Mouse (Mus musculus) adrenal gland, adult 8-10 months (tissue): Measurements from ENCODE around the gene Alyref. TPM values are rescaled to one million over a fixed set of nuclear protein-coding genes. Genes with fewer than 3 reads are reported as not detected.
"Not testable (repeated sequence)": the region's sequence is repeated elsewhere in the genome, so short reads cannot be mapped to it uniquely, and the experiment has no call there.

Experiments
- DNase-seq: peaks from one replicate; pipeline ENCODE4 v3.0.0; 2022
- total RNA-seq, 4 experiments: library from RNA; stranded (reverse); gene quantifications; 2 replicates each; pipeline ENCODE4 v1.2.4; 2022

The Alyref gene
- total RNA-seq, 4 experiments from 2014 or later: 52.1 to 102 (median 72.7) TPM

DNA sequence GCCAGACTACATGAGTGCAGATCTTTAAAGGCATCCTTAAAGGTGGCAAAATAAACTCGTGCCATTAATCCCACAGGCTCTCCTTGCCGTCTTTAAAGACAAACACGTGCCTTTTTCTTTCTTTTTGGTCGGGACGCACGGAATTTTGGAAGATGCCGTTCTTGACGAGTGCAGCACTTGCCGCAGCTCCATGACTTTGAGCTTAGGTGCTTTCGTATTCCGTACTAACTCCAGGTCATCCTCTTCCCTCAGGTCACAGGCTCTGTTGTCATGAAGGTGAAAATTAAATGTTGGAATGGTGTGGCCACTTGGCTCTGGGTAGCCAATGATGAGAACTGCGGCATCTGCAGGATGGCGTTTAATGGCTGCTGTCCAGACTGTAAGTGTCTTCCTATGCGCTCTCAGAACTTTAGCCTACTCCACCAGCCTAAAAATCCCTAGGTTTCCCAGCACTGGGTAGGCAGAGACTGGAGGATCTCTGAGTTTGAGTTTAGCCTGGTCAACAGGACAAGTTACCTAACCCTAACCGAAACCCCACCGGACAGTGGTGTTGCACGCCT, 905 bp upstream of the Alyref start:
- DNase-seq: no peak

GRCm38 (mm10) chr11:120597240-120598235, 627 bp downstream of the Alyref start:
- no peak for DNase-seq

GRCm38 (mm10) chr11:120588531-120588930, 9.6 kb downstream of the Alyref start:
- no peak for DNase-seq

DNA sequence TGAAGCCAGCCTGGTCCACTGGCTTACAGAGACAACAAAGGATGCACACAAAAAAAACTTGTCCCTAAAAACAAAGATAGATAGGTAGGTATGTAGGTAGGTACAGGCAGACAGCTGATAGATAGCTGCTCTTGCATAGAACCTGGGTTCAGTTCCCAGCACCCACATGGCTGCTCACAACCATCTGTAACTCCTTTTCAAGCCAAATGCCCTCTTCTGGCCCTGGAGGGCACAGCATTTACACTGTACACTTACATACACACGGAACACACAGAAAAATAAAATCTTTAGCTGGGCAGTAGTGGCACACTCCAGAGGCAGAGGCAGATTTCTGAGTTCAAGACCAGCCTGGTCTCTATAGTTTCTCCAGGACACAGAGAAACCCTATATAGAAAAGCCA, 14.2 kb downstream of the Alyref start:
- DNase-seq: no peak

DNA sequence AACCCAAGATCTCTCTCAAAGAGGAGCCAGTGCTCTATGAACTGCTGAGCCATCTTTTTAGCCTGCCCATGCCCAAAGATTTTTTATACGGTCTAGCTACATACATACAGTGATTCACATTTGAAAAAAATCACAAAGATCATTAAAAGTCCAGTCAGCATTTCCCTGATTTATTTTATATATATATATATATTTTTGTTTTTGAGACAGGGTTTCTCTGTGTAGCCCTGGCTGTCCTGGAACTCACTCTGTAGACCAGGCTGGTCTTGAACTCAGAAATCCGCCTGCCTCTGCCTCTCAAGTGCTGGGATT, 15.2 kb downstream of the Alyref start:
- DNase-seq: not testable (repeated sequence)

DNA sequence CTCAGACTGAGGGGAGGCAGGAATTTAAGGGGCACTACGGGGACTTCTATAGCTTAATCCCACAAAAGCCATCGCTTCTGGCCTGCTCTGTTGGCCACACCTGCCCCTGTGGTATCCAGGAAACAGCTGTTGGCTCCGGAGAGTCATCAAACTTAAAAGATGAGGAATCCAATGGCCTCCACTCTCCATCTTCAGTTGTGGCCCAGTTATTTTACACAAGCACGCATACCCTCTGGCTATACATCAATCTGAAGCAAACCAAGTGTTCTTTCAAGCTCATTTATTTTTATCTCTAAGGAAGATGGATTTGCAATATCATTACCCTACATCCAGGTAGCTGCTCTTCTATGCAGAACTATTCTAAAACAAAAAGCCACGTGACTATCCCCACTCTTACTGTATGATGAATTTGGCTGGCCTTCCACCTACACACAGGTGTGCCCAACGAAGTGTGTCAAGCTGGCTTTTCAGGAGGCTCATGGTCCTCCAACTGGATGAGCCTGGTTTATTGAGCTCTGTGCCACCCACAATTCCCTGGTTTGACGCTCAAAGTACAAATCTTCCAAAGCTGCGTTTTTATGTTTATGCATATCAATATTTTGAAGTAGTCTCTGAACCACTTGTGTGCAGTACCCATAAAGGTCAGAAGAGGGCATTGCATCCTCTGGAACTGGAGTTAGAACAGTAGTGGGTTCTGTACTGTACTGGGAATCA, 15.7 kb downstream of the Alyref start:
- no peak for DNase-seq

DNA sequence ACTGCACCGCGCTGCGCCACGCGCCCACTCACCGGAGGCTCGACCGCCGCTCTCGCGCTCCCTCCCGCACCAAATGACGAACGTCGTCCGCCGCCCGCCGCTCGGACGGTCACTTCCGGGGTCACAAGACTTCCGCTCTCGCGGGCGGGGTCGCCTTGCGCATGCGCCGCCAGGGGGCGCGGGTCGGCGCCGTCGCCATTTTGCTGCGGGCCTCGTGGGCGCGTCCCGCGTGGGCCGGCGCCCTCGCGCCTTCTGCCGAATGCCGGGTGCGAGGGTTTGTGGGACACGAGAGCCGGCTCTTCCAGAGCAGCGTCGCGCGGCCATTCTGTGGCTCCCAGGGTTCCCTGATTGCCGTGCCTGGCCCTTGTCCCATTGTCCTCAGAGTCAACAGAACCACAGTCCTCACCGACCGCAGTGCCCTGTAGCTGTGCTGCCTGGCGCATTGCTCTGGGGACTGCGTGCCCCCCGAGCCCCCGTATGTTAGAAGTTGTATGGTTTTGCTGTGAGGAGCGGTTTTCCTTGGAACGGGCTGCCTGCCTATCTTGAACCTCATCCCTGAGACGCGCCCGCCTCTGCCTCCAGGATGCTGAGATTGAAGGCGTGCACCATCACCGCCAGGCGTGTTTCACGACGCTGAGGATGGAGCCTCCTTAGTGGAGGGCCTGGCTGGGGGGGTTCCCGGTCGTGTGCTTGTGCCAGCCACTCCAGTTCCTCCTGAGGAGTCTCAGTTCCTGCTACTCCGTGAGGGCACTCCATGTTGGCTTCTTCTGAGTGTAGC, 16.5 kb downstream of the Alyref start, which contains the start of gene Arhgdia:
Arhgdia (minus strand) TSS at position 135 of the 778 bp plus-strand sequence.
- DNase-seq: peak; percentile 84

- no peak for DNase-seq
Observed at GRCm38 (mm10) chr11:120580871-120581331, 17.3 kb downstream of the Alyref start.

- no peak for DNase-seq
Observed at GRCm38 (mm10) chr11:120580190-120580589, 18.0 kb downstream of the Alyref start.

DNA sequence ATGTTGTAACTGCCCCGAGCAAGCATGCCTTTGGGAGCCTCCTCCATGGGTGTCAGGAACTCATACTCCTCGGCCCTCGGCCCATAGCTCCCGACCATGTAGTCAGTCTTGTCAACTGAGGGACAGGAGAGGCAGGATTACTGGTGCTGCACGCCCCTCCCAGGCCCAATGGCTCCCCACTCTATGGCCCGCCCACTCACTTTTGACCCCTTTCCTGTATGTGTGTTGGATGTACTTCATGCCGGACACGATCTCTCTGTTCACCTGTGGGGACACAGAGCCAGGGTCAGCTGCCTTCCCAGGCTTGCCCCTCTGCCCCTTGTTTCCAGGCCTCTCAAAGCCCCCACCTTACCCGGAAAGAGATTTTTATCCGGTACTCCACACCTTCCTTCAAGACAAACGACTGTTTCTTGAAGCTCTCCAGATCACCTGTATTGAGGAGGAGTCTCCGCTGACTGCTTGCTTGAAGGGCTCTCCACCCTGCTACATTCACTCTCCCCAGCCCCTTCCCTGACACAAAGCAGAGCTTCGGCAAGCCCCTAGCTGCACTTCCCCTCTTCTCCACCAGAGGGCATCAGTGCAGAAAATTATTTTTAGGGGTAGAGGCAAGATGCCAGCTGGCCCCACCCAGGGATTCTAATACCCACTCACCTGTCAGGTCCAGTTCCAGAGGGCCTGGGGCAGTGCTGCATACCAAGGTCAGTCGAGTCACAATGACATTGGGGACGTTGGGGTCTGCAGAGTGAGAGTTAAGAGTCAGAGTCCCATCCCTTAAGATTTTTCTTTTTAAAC, 18.7 kb downstream of the Alyref start:
- DNase-seq: peak; percentile 22

GRCm38 (mm10) chr11:120578694-120579243, 19.4 kb downstream of the Alyref start:
- peak; percentile 30 for DNase-seq

DNA sequence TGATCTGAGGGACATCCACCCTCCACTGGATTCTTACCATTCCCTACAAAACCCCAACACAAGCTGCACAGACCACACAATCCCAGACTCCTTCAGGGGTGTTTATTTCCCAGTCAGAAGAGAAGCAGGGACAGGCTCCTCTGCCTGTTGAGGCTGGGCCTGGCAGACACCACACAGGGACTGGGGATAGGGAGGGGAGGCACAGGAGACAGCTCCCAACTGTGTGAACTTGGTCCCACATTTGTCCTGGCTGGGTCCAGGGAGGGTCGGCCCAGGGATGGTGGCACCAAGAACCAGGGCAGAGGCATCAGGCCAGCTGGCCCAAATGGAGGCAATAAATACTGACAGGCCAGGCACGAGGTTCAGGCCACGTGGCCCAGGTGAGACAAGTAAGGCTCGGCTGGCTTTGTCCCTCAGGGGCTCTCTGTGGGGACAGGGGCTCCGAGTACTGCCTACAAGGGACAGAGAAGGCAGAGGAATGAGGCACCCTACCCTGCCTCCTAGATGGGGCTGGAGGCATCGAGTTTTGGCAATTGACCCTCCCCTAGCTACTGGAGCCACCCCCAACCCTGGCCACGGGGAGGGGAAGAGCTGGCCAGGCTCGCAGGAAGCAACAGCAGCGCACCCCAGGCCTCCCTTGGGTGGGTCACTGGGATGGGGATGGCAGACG, 20.0 kb downstream of the Alyref start:
- DNase-seq: peak; percentile 21

DNA sequence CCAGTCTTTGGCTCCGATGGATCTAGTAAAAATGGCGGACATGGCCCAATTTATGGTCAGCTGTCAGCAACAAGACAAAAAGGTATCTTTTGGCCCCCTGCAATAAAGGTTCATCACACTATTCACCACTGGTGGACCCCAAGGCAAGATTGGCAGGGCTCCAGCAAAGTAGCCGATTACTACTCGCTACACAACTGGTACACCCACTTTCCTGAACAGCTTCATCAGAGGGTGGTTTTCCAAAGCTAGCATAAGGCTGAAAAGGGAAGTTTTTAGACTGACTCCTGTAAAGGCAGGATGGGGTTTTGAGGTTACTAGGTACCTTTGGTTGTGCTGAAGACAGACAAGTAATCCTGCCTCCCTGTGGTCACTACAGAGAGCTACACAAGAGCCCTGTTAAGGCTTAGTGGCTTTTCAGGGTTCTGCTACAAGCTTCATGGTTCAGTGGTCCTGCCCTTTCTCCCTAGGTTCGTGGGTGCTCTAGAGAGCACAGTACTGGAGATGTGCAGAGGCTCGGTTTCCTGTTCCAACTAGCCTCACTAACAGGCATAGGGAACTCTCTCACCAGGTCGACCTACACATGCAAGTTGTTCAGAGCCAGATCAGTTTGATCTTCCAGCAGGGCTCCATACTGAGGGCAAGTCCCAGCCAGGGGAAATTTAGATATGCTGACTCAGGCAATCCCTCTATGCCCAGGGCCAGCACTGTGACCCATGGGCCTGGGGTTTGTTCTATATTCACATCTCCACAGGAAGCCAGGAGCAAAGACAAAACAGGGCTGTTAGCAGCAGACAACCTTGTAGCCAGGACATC, 20.7 kb downstream of the Alyref start:
- no peak for DNase-seq

- DNase-seq: no peak
Observed at GRCm38 (mm10) chr11:120576365-120576981, 21.7 kb downstream of the Alyref start.

GRCm38 (mm10) chr11:120575940-120576339, 22.2 kb downstream of the Alyref start:
- no peak for DNase-seq

GRCm38 (mm10) chr11:120575046-120575445, 23.1 kb downstream of the Alyref start:
- no peak for DNase-seq

- no peak for DNase-seq
Observed at GRCm38 (mm10) chr11:120574278-120574600, 23.9 kb downstream of the Alyref start.

DNA sequence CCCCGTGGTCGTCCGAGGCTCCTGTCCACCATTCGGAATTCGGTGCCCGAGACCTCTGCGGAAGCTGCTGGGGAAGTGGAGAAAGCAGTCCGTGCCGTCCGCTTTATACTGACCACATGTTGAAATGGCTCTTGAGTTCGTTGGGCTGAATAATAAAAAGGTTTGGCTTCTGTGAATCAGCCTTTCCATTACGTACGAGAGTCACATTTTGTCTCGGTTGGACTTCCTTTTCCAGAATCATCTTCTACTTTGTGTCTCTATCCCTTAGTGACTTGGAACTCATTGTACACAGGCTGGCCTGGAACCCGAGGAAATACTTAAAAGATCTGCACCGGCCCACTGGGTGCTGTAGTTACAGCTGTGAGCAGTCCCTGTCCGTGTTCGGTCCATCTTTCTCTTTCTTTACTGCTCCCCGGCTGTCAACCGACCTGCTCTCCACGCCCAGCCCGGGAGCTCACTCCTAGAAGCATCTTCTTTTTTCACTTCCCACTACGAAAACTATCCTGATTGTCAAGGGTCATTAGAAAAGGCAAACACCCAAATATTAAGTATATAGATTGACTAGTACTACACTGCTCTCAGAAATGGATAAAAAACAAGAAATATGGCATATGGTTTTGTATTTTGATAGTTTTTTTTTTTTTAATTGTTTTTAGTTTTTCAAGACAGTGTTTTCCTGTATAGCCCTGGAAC, 24.4 kb downstream of the Alyref start:
- no peak for DNase-seq
